Comparison of ENCODE assay signal across 10 mouse cellular contexts in the genomic region with DNA sequence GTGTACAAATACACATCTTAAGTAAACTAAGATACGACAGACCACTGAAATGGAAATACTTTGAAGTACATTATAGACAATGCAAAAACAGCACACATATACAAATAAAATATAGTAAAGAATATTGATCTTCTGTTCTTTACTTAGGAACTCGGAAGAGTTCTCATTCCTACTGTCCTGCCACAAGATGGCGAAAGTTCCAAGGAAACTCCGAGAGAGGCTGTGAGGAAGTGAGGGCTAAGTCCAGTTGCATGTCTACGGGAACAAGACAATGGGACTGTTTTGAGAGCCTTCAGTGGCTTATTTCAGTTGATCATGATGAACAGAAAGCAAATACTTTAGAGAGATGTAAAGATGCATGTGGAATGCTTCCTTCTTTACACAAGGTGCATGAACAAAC. TPM values are rescaled to one million over a fixed set of nuclear protein-coding genes. Genes with fewer than 3 reads are reported as not detected.
A peak's percentile ranks its signal among the peaks of the same experiment; 100 is the strongest.
DNase-seq lines count a peak whose midpoint lies in the region; ATAC-seq and TF ChIP-seq lines count a peak whose summit lies in the region.
"Had no signal": no experiment of that assay in that cellular context is flagged by ENCODE, and none has a peak within 500 bp of the region (broad histone marks: within the 10 kb centered on the region; RNA-seq: fewer than 3 reads in every experiment).

No protein-coding gene starts in this region.

- H3K4me2 ChIP-seq in midbrain, embryonic 14.5 days (ENCODE audit: low read length) = no peak overlapping the region
- no peak overlapping the region for H3K4me2 ChIP-seq in midbrain, embryonic 13.5 days (replicated peaks)
- H3K4me2 ChIP-seq: neural tube, embryonic 13.5 days had no signal

- no peak for TF ChIP-seq POLR2A in brain, embryonic 14.5 days (IDR thresholded peaks at IDR 0.05; ENCODE audit: borderline replicate concordance, extremely low read depth, insufficient read depth, insufficient read length, poor library complexity, severe bottlenecking)

- 29% methylated on average over 5 of the region's 5 CpGs for WGBS in midbrain, embryonic 14.5 days
- 32% methylated on average over 5 of the region's 5 CpGs for WGBS in midbrain, embryonic 13.5 days

- peak; percentile 4 for DNase-seq in gastrocnemius, postnatal 10 days
- no peak for DNase-seq in gastrocnemius, adult 8-10 months (ENCODE audit: low spot score in 2 of 2)
- DNase-seq in midbrain, embryonic 14.5 days = peak; percentile 75
- peak; percentile 77 for DNase-seq in brain, embryonic 14.5 days (ENCODE audit: low read depth)
- peak; percentile 16 for DNase-seq in left cerebral cortex, postnatal 4 days
- DNase-seq in T-cell, adult 2 months (ENCODE audit: low spot score) = no peak

- H3K4me1 ChIP-seq in midbrain, embryonic 14.5 days (ENCODE audit: control insufficient read depth, insufficient read depth, low read length) = no peaks in the 10 kb centered on the region
- no peaks in the 10 kb centered on the region for H3K4me1 ChIP-seq in midbrain, embryonic 13.5 days (replicated peaks)
- H3K4me1 ChIP-seq: neural tube, embryonic 13.5 days had no signal

- no peak for ATAC-seq in midbrain, embryonic 14.5 days (ENCODE audit: low FRiP score, low TSS enrichment)
- ATAC-seq in midbrain, embryonic 13.5 days = no peak
- ATAC-seq in erythroblast, adult 5-6 weeks (replicated peaks; ENCODE audit: low FRiP score, poor library complexity, severe bottlenecking) = no peak

- intact Hi-C loops in left cerebral cortex, postnatal 4 days (cut with DNase I) = loop anchor here (10.0 kb wide), 1 partner anchor 173 kb away; a partner anchor contains a TSS

- no peak overlapping the region for H3K27ac ChIP-seq in midbrain, embryonic 14.5 days (replicated peaks; ENCODE audit: low read depth, low read length)
- H3K27ac ChIP-seq in midbrain, embryonic 13.5 days = no peak overlapping the region
- H3K27ac ChIP-seq: neural tube, embryonic 13.5 days had no signal

- no peak overlapping the region for H3K9ac ChIP-seq in midbrain, embryonic 14.5 days (replicated peaks; ENCODE audit: low read length)
- no peak overlapping the region for H3K9ac ChIP-seq in midbrain, embryonic 13.5 days (replicated peaks)
- H3K9ac ChIP-seq: neural tube, embryonic 13.5 days had no signal

- H3K9me3 ChIP-seq in midbrain, embryonic 14.5 days (ENCODE audit: control insufficient read depth, low read length) = no peaks in the 10 kb centered on the region
- H3K9me3 ChIP-seq in midbrain, embryonic 13.5 days = no peaks in the 10 kb centered on the region
- H3K9me3 ChIP-seq: neural tube, embryonic 13.5 days had no signal

- H3K4me3 ChIP-seq in midbrain, embryonic 14.5 days (replicated peaks; ENCODE audit: low read depth, low read length) = no peak overlapping the region
- no peak overlapping the region for H3K4me3 ChIP-seq in midbrain, embryonic 13.5 days (replicated peaks)
- H3K4me3 ChIP-seq: neural tube, embryonic 13.5 days had no signal

- H3K27me3 ChIP-seq in midbrain, embryonic 14.5 days (ENCODE audit: control insufficient read depth, insufficient read depth, low read length) = no peaks in the 10 kb centered on the region
- peaks cover 25% of the 10 kb centered on the region; the same call in 1 of the 2 replicates for H3K27me3 ChIP-seq in midbrain, embryonic 13.5 days

- TF ChIP-seq CTCF in brain, embryonic 14.5 days (IDR thresholded peaks at IDR 0.05; ENCODE audit: borderline replicate concordance, extremely low read depth, insufficient read depth, insufficient read length) = peak; percentile 57; the same call in 1 of the 2 replicates

- no peaks in the 10 kb centered on the region for H3K36me3 ChIP-seq in midbrain, embryonic 14.5 days (ENCODE audit: control insufficient read depth, insufficient read depth, low read length)
- no peaks in the 10 kb centered on the region for H3K36me3 ChIP-seq in midbrain, embryonic 13.5 days
- H3K36me3 ChIP-seq: neural tube, embryonic 13.5 days had no signal

RNA-seq across cellular contexts. Expression of a gene that starts 29.6 kb away (rescaled TPM):
- under 1 TPM; 0.38 to 0.86 TPM for total RNA-seq in gastrocnemius, postnatal 10 days (2021)
- 1 to 10 TPM in 2 of 4 experiments, under 1 TPM in 2; 0.79 to 1.2 (median 0.99) TPM for total RNA-seq in gastrocnemius, adult 8-10 months (2022)
- polyA plus RNA-seq in midbrain, embryonic 14.5 days (2014; fragmentation: Nextera tagmentation; extraction: Ambion mirVana) = 0.39 and 0.63 TPM in 2 replicates
- polyA plus RNA-seq in midbrain, embryonic 13.5 days (2015; fragmentation: Nextera tagmentation; extraction: Ambion mirVana) = 0.31 and 0.44 TPM in 2 replicates
- 0.78 and 1.1 TPM in 2 replicates for polyA plus RNA-seq in brain, embryonic 14.5 days (2012; rRNA removed)
- under 1 TPM; 0.22 to 0.24 TPM for total RNA-seq in left cerebral cortex, postnatal 4 days (2021)
- 1.7 TPM in 1 of 2 replicates, not detected in the other for total RNA-seq in erythroblast, adult 5-6 weeks (2015; ENCODE audit: low replicate concordance)
- total RNA-seq in erythroblast, adult 5-6 weeks (2017; ENCODE audit: low replicate concordance) = not detected in 2 replicates

RNA-seq across cellular contexts. Expression of a gene that starts 55.0 kb away (rescaled TPM):
- not detected for total RNA-seq in gastrocnemius, postnatal 10 days (2021)
- not detected for total RNA-seq in gastrocnemius, adult 8-10 months (2022)
- not detected in 2 replicates for polyA plus RNA-seq in midbrain, embryonic 14.5 days (2014; fragmentation: Nextera tagmentation; extraction: Ambion mirVana)
- polyA plus RNA-seq in midbrain, embryonic 13.5 days (2015; fragmentation: Nextera tagmentation; extraction: Ambion mirVana) = not detected in 2 replicates
- not detected in 2 replicates for polyA plus RNA-seq in brain, embryonic 14.5 days (2012; rRNA removed)
- total RNA-seq in left cerebral cortex, postnatal 4 days (2021) = not detected
- total RNA-seq in erythroblast, adult 5-6 weeks (2015; ENCODE audit: low replicate concordance) = not detected in 2 replicates
- total RNA-seq in erythroblast, adult 5-6 weeks (2017; ENCODE audit: low replicate concordance) = not detected in 2 replicates
- polyA plus RNA-seq: intestine, embryonic 14.5 days; neural tube, embryonic 13.5 days had no signal

Comparison
In these comparisons a context has a peak if more than half of its experiments do, and no peak if none do; other contexts are left out.
1. DNase-seq: peak in gastrocnemius, postnatal 10 days (single experiment), midbrain, embryonic 14.5 days (single experiment), brain, embryonic 14.5 days (single experiment) and left cerebral cortex, postnatal 4 days (single experiment); none in gastrocnemius, adult 8-10 months (0 of 2) and T-cell, adult 2 months (single experiment).